Comparison of ENCODE assay signal across 11 mouse cellular contexts in genomic region chr10:127141500-127141899, GRCm38 (mm10). TPM values are rescaled to one million over a fixed set of nuclear protein-coding genes. Genes with fewer than 3 reads are reported as not detected.
DNase-seq lines count a peak whose midpoint lies in the region; ATAC-seq lines count a peak whose summit lies in the region.
"Had no signal": no experiment of that assay in that cellular context is flagged by ENCODE, and none has a peak within 500 bp of the region (broad histone marks: within the 10 kb centered on the region; RNA-seq: fewer than 3 reads in every experiment).

No protein-coding gene starts in this region.

- peak; percentile 84 for DNase-seq in CD4-positive, CD25-positive, alpha-beta regulatory T cell, adult 2 months (ENCODE audit: low read depth, low spot score)
- DNase-seq in NIH3T3 (ENCODE audit: low read depth), result peak; percentile 2
- peak; percentile 68 for DNase-seq in thymus, postnatal 14 days
- no peak for DNase-seq in layer of hippocampus, postnatal 10 days (ENCODE audit: low spot score in 2 of 2)
- DNase-seq in adrenal gland, adult 8-10 months, result no peak
- DNase-seq in c-Kit-positive CD71-positive TER-119-positive erythroid progenitor cells, embryonic 14.5 days (ENCODE audit: low spot score), result no peak
- DNase-seq: cerebellum, adult 18-20 months; kidney, postnatal 14 days had no signal

- ATAC-seq in monocyte, adult 5-6 weeks (replicated peaks; ENCODE audit: insufficient number of reproducible peaks, low FRiP score, low TSS enrichment, poor library complexity, severe bottlenecking), result peak; percentile 33
- ATAC-seq: intestine, postnatal 0 days; liver, embryonic 12.5 days had no signal

RNA-seq across cellular contexts. Expression of gene Os9, which starts 20.6 kb away (rescaled TPM):
- total RNA-seq in monocyte, adult 5-6 weeks (2017), result 253 to 285 TPM (median 262 TPM) in 3 replicates
- total RNA-seq in layer of hippocampus, postnatal 10 days (2021), result 10 to 100 TPM; 94.3 to 98.3 TPM
- 100 to 1,000 TPM; 139 to 153 (median 150) TPM for total RNA-seq in adrenal gland, adult 8-10 months (2022)

RNA-seq across cellular contexts. Expression of gene B4galnt1, which starts 23.5 kb away (rescaled TPM):
- 166 to 275 TPM (median 211 TPM) in 3 replicates for total RNA-seq in monocyte, adult 5-6 weeks (2017)
- 100 to 1,000 TPM; 107 to 116 TPM for total RNA-seq in layer of hippocampus, postnatal 10 days (2021)
- total RNA-seq in adrenal gland, adult 8-10 months (2022), result 10 to 100 TPM in 2 of 4 experiments, 1 to 10 TPM in 2; 8.8 to 13.4 (median 11.1) TPM

RNA-seq across cellular contexts. Expression of gene Slc26a10, which starts 38.9 kb away (rescaled TPM):
- 3.2 to 4.2 TPM (median 3.5 TPM) in 3 replicates for total RNA-seq in monocyte, adult 5-6 weeks (2017)
- total RNA-seq in layer of hippocampus, postnatal 10 days (2021), result 1 to 10 TPM; 2.0 to 2.6 TPM
- 1 to 10 TPM in 1 of 4 experiments, under 1 TPM in 3; 0.21 to 2.3 (median 0.48) TPM for total RNA-seq in adrenal gland, adult 8-10 months (2022)

RNA-seq across cellular contexts. Expression of gene Arhgef25, which starts 48.4 kb away (rescaled TPM):
- 1.9 TPM in 1 of 3 replicates, not detected in the others for total RNA-seq in monocyte, adult 5-6 weeks (2017)
- total RNA-seq in layer of hippocampus, postnatal 10 days (2021), result 100 to 1,000 TPM; 125 to 132 TPM
- total RNA-seq in adrenal gland, adult 8-10 months (2022), result 10 to 100 TPM; 24.8 to 52.1 (median 37.9) TPM

RNA-seq across cellular contexts. Expression of gene Dtx3, which starts 54.0 kb away (rescaled TPM):
- 3.8 to 17.3 TPM (median 8.8 TPM) in 3 replicates for total RNA-seq in monocyte, adult 5-6 weeks (2017)
- total RNA-seq in layer of hippocampus, postnatal 10 days (2021), result 100 to 1,000 TPM; 187 to 203 TPM
- 100 to 1,000 TPM in 2 of 4 experiments, 10 to 100 TPM in 2; 61.1 to 158 (median 116) TPM for total RNA-seq in adrenal gland, adult 8-10 months (2022)

Comparison
In these comparisons a context has a peak if more than half of its experiments do, and no peak if none do; other contexts are left out.
1. DNase-seq: peak in CD4-positive, CD25-positive, alpha-beta regulatory T cell, adult 2 months (single experiment), NIH3T3 (single experiment) and thymus, postnatal 14 days (single experiment); none in layer of hippocampus, postnatal 10 days (0 of 2), adrenal gland, adult 8-10 months (single experiment) and c-Kit-positive CD71-positive TER-119-positive erythroid progenitor cells, embryonic 14.5 days (single experiment).
2. RNA of gene B4galnt1, which starts 23.5 kb away (total RNA-seq): 166 to 275 TPM in monocyte, adult 5-6 weeks and 107 to 116 TPM in layer of hippocampus, postnatal 10 days; 8.8 to 13.4 TPM in adrenal gland, adult 8-10 months; every median in the first group is over 4 times any median in the second.